Mouse (Mus musculus) CH12.LX (cell line): ENCODE data around the gene Gm6993. TPM values are rescaled to one million over a fixed set of nuclear protein-coding genes. Genes with fewer than 3 reads are reported as not detected.

Experiments used
- DNase-seq: peaks from one replicate; pipeline ENCODE4 v3.0.0-alpha.2; 2013; ENCODE audit errors: extremely low read depth
- H3K27ac ChIP-seq: 2 replicates; pipeline ENCODE4 v1.5.1; 2012; ENCODE audit warnings: low read depth, mild to moderate bottlenecking, control low read depth, moderate library complexity; ENCODE audit not compliant: insufficient read depth
- H3K27me3 ChIP-seq: replicated peaks from 2 replicates; pipeline ENCODE3; 2012; ENCODE audit warnings: inconsistent platforms
- H3K36me3 ChIP-seq, 2 experiments: replicated peaks in 1 of 2; 2 replicates each; pipeline versions ENCODE3 to v1.6.1; 2012; ENCODE audit warnings: inconsistent platforms in 1 of 2, low read length in 1 of 2, mild to moderate bottlenecking in 1 of 2, mixed read lengths in 1 of 2, moderate library complexity in 1 of 2; ENCODE audit not compliant: control insufficient read depth in 1 of 2, insufficient read depth in 1 of 2
- H3K4me1 ChIP-seq, 2 experiments: 2 replicates each; pipeline ENCODE4 v1.6.1; 2012; ENCODE audit warnings: inconsistent platforms in 1 of 2, moderate library complexity in 1 of 2; ENCODE audit not compliant: insufficient read depth in 2 of 2, control insufficient read depth in 1 of 2
- H3K4me2 ChIP-seq: 2 replicates; pipeline ENCODE4 v1.6.1; 2012; ENCODE audit warnings: low read depth, mild to moderate bottlenecking, control low read depth; ENCODE audit not compliant: poor library complexity, insufficient read depth, severe bottlenecking
- H3K4me3 ChIP-seq, 3 experiments: fragments of 150-350 bp in 1 of 3; sonication (generic) in 1 of 3; replicated peaks in 1 of 3; 2 replicates each; pipeline versions ENCODE3 to v1.5.1; 2011 to 2012; ENCODE audit warnings: low read depth in 2 of 3, low read length in 2 of 3, mild to moderate bottlenecking in 2 of 3, moderate library complexity in 2 of 3, control low read depth in 1 of 3, improper control_type of control experiment in 1 of 3, inconsistent platforms in 1 of 3, mixed read lengths in 1 of 3; ENCODE audit not compliant: poor library complexity in 1 of 3
- H3K79me2 ChIP-seq: replicated peaks from 2 replicates; pipeline ENCODE4 v1.6.1; 2012; ENCODE audit warnings: mild to moderate bottlenecking, moderate library complexity; ENCODE audit not compliant: control insufficient read depth, poor library complexity, insufficient read depth, severe bottlenecking; ENCODE audit errors: extremely low read depth
- H3K9ac ChIP-seq: 2 replicates; pipeline ENCODE4 v1.6.1; 2012; ENCODE audit warnings: low read depth, mild to moderate bottlenecking, control low read depth, moderate library complexity; ENCODE audit not compliant: insufficient read depth
- H3K9me3 ChIP-seq: replicated peaks from 2 replicates; pipeline ENCODE3; 2012; ENCODE audit warnings: low read length, inconsistent platforms, mixed read lengths
- BHLHE40 ChIP-seq: IDR thresholded peaks from 2 replicates; pipeline ENCODE4 v1.6.1; 2011; ENCODE audit warnings: mild to moderate bottlenecking, low read depth, low read length, improper control_type of control experiment
- CHD1 ChIP-seq: IDR thresholded peaks from 2 replicates; pipeline ENCODE4 v1.6.1; 2012; ENCODE audit warnings: low read depth, low read length, improper control_type of control experiment, inconsistent platforms
- CTCF ChIP-seq, 2 experiments: IDR thresholded peaks in 1 of 2; conservative IDR thresholded peaks in 1 of 2; 2 replicates each; pipeline ENCODE4 v1.5.1; 2011 to 2012; ENCODE audit warnings: low read depth in 2 of 2, low read length in 2 of 2, improper control_type of control experiment in 1 of 2, inconsistent platforms in 1 of 2, mild to moderate bottlenecking in 1 of 2, moderate library complexity in 1 of 2
- JUN ChIP-seq: IDR thresholded peaks from 2 replicates; pipeline ENCODE4 v1.6.1; 2011; ENCODE audit warnings: low read depth, mild to moderate bottlenecking, low read length, improper control_type of control experiment, moderate library complexity; ENCODE audit not compliant: insufficient read depth
- JUND ChIP-seq: conservative IDR thresholded peaks from 2 replicates; pipeline ENCODE4 v1.6.1; 2011; ENCODE audit warnings: low read depth, low read length, improper control_type of control experiment
- MYC ChIP-seq: IDR thresholded peaks from 2 replicates; pipeline ENCODE4 v1.6.1; 2011; ENCODE audit warnings: low read depth, mild to moderate bottlenecking, improper control_type of control experiment, low read length
- NELFE ChIP-seq: IDR thresholded peaks from 2 replicates; pipeline ENCODE4 v1.6.1; 2011; ENCODE audit warnings: low read depth, low read length, improper control_type of control experiment
- NRF1 ChIP-seq: IDR thresholded peaks from 2 replicates; pipeline ENCODE4 v1.6.1; 2014; ENCODE audit warnings: low read depth, mild to moderate bottlenecking, inconsistent platforms, low read length, improper control_type of control experiment, moderate library complexity
- PAX5 ChIP-seq: IDR thresholded peaks from 2 replicates; pipeline ENCODE4 v1.6.1; 2012; ENCODE audit warnings: low read length, inconsistent platforms, mixed read lengths
- POLR2AphosphoS2 ChIP-seq: IDR thresholded peaks from 2 replicates; pipeline ENCODE4 v1.6.1; 2011; ENCODE audit warnings: low read depth, low read length, improper control_type of control experiment
- RCOR1 ChIP-seq: conservative IDR thresholded peaks from 2 replicates; pipeline ENCODE4 v1.6.1; 2012; ENCODE audit warnings: low read depth, mild to moderate bottlenecking, inconsistent platforms, low read length, improper control_type of control experiment
- TBP ChIP-seq: conservative IDR thresholded peaks from 2 replicates; pipeline ENCODE4 v1.6.1; 2011; ENCODE audit warnings: low read depth, low read length, improper control_type of control experiment
- UBTF ChIP-seq: IDR thresholded peaks from 2 replicates; pipeline ENCODE4 v1.6.1; 2012; ENCODE audit warnings: low read depth, mild to moderate bottlenecking, inconsistent platforms, low read length, improper control_type of control experiment, moderate library complexity
- ZC3H11A ChIP-seq: IDR thresholded peaks from 2 replicates; pipeline ENCODE4 v1.6.1; 2012; ENCODE audit warnings: low read depth, mild to moderate bottlenecking, inconsistent platforms, low read length, improper control_type of control experiment
- ZKSCAN1 ChIP-seq: IDR thresholded peaks from 2 replicates; pipeline ENCODE4 v1.6.1; 2012; ENCODE audit warnings: low read depth, inconsistent platforms, low read length, improper control_type of control experiment, borderline replicate concordance
- ZNF384 ChIP-seq: IDR thresholded peaks from 2 replicates; pipeline ENCODE4 v1.6.1; 2012; ENCODE audit warnings: low read depth, low read length, improper control_type of control experiment, inconsistent platforms
- dilution Hi-C: fragments of 300-500 bp; cut with MboI; formaldehyde crosslinking; loops from 2 replicates; pipeline ENCODE4 v1.14.3; 2020; ENCODE audit warnings: low sequenced_read_pairs; ENCODE audit not compliant: extremely low pct_unique_long_range_greater_than_20kb, extremely low pct_ligation_motif_present
- in situ Hi-C: fragments of 300-500 bp; cut with MboI; formaldehyde crosslinking; loops from 3 replicates; pipeline ENCODE4 v1.14.3; 2019; ENCODE audit warnings: low sequenced_read_pairs, low pct_ligation_motif_present, low pct_unique_long_range_greater_than_20kb, mixed read lengths
- polyA plus RNA-seq: library from polyadenylated mRNA; unstranded; fragments of >175 nt; gene quantifications from 2 replicates; pipeline ENCODE4 v1.2.1, GENCODE M21; 2012; ENCODE audit warnings: low read depth; ENCODE audit not compliant: insufficient read length
- total RNA-seq, 2 experiments: library from RNA; depleted of rRNA; stranded (reverse); fragments of 300-350 nt in 1 of 2; fragments of >200 nt in 1 of 2; gene quantifications; 2 replicates each; pipeline ENCODE4 v1.2.3; 2012 to 2014

Gene Gm6993
- total and polyA plus RNA-seq, 3 experiments = not detected

DNA sequence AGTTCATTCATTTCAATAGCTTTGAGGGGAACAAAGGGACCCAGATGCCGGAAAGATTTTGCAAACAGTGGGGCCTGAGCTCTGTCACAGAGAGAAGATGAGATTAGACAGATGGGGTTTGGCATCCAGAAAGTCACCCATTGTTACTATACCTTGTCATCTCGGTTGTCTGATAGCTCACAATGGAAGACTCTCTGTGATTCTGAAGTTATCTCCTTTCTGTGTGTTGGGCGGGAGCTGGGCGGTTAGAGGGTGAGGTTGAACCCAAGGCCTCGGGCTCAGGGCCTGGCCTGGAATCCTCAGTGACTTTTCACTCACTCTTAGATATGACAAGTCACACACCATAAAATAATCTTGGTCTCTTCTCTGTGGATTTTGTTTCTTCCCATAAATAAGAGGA lies 30.2 kb downstream of the Gm6993 start:
- in situ Hi-C loops = no loop called here

DNA sequence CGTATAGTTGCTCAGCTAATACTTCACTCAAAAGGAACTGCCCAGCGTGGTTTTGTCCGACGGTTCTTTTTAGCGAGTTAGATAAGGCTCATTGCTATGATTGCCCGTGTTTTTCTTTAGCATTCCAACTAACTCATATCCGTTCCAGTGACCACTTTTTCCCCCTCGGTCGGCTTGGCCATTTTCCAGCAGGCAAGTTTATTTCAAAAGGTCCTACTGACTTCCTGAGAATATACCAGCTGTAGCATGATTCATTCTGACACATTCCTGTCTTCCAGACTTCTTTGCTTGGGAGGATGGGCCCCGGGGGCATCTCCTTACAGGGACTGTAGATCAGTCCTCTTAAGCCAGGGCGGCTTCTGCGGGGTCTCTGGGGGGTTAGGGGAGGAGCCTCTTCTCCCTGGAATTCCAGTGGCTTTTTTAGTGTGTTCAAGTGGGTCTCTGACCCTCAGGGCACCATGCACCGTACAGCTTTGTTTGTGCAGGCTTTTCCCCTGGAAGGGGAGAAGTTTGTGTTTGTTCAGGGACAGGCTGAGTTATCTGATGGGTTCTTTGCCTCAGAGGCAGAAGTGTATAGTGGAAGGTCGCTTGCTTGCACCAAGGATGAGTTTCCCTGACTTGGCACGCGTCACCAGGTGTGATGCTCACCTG lies 30.9 kb downstream of the Gm6993 start:
- no peak overlapping the region for H3K27ac ChIP-seq
- H3K79me2 ChIP-seq = no peaks in the 10 kb centered on the region
- H3K4me2 ChIP-seq = no peak overlapping the region
- DNase-seq = no peak
- no peak overlapping the region for H3K9ac ChIP-seq
- H3K36me3 ChIP-seq = no peaks in the 10 kb centered on the region
- in situ Hi-C loops (no loop called here), dilution Hi-C loops (no loop called here)
- H3K9me3 ChIP-seq = no peaks in the 10 kb centered on the region
- TF ChIP-seq CHD1 (no peak), ZC3H11A (no peak), ZKSCAN1 (no peak), MYC (no peak), NRF1 (no peak), TBP (no peak), PAX5 (no peak), NELFE (no peak), ZNF384 (no peak), CTCF (conservative IDR thresholded peaks at IDR 0.05 in 1 of 2, IDR thresholded peaks at IDR 0.05 in 1 of 2; ENCODE audit: low read depth in 2 of 2, low read length in 2 of 2) (no peak), BHLHE40 (no peak), JUN (no peak), RCOR1 (no peak)
- H3K27me3 ChIP-seq = no peaks in the 10 kb centered on the region
- H3K4me3 ChIP-seq = no peak overlapping the region
- no peaks in the 10 kb centered on the region for H3K4me1 ChIP-seq

More for the DNA sequence above, 30.2 kb downstream of the Gm6993 start:
- TF ChIP-seq POLR2AphosphoS2 (no peak), BHLHE40 (no peak), UBTF (no peak), ZKSCAN1 (no peak), CTCF (conservative IDR thresholded peaks at IDR 0.05 in 1 of 2, IDR thresholded peaks at IDR 0.05 in 1 of 2; ENCODE audit: low read depth in 2 of 2, low read length in 2 of 2) (no peak), JUND (no peak)
- no peak for DNase-seq
- H3K4me1 ChIP-seq = no peaks in the 10 kb centered on the region
- H3K4me3 ChIP-seq = no peak overlapping the region
- H3K9ac ChIP-seq = no peak overlapping the region
- no peaks in the 10 kb centered on the region for H3K36me3 ChIP-seq
- H3K4me2 ChIP-seq = no peak overlapping the region
- H3K27ac ChIP-seq = no peak overlapping the region
- no peaks in the 10 kb centered on the region for H3K27me3 ChIP-seq
- no peaks in the 10 kb centered on the region for H3K9me3 ChIP-seq
- dilution Hi-C loops = no loop called here
- no peaks in the 10 kb centered on the region for H3K79me2 ChIP-seq
